Mouse (Mus musculus): ENCODE results near the gene Arvcf. TPM values are rescaled to one million over a fixed set of nuclear protein-coding genes. Genes with fewer than 3 reads are reported as not detected.

The Arvcf gene
- total RNA-seq, 2 experiments from 2014 or later: 14.0 to 14.3 TPM

DNA sequence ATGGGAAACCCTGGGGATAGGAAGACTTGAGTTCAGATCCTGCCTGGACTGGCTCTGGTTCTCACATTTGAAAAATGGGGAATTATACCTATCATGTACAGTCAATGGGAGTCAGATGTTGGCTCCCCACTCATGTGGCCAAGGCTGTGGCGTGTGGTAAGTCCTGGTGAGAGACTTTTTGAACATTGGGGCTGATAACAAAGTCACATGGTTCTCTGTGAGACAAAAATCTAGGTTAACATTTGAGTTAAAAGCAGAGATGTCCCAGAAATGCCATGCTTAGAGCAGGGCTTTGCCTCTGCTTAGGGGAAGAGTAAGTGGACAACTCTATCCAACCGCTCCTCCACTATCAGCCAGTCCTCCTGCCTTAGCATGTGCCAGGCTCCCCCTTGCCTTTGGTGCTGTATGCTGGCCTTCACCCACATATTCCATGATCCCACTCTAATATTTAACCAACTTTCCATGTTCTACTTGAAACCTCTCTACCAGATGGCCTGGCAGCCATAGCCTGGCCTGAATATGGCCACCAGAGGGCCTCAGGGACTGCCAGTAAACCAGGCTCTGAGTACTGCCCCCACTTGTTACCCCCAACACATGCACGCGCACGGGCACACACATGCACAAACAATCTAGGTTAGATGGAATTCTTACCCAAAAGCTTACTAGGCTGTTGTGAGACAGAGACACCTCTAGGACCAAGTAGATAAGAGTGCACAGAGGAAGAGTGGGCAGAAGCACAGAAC, 3.5 kb downstream of the Arvcf start:
- no peak for ATAC-seq (replicated peaks; ENCODE audit: low FRiP score, low TSS enrichment, poor library complexity, severe bottlenecking)

DNA sequence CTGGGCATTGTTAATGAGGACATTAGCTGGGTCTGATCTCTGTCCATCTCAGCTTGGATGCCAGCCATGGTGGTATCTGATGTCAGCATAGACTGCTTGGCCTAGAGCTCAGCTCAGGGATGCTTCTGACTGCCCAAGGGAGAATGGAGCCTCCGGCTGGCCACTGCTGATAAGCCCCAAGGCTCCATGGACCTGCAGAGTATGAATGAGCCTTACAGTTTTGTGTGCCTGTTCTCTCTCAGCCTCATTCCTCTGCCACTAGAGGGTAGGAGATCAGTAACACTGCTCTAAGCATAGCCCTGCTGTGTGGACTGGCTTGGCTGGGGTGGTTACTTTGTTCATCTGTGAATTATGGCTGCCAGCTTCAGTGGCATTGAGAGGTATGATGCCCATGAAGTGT, 5.1 kb downstream of the Arvcf start:
- peak; percentile 92 for ATAC-seq (replicated peaks; ENCODE audit: low FRiP score, low TSS enrichment, poor library complexity, severe bottlenecking)

DNA sequence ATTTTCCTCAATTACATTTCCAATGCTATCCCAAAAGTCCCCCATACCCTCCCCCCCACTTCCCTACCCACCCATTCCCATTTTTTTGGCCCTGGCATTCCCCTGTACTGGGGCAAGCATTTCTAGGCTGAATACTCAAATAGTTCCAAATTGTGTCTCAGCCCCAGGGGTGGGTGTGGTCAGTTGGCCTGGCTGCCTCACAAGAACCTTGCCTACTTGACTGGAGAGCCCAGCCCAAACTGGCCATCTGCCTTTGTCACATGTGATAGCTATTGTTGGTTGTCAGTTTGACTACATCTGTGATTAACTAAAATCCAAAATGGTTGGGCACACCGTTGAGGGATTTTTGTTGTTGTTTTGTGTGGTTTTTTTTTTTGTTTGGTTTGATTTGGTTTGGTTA, 9.0 kb downstream of the Arvcf start:
- no peak for ATAC-seq (replicated peaks; ENCODE audit: low FRiP score, low TSS enrichment, poor library complexity, severe bottlenecking)

DNA sequence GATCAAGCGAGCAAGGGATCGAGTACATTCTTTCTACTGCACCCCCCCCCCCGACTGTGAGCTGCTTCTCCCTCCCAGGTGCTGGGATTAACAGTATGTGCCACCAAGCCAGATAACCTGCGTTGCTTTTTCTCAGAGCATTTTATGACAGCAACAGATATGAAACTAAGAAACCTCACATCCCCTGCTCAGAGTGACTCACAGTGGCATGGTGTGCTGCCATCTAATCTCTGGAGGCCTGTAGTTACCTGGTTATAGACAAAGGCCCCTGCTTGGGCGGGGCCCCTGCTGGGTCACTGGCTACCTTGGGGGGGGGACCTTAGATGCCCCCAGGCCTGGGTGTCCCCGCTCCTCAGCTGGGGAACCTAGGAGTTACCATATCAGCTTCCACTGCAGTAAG, 10.0 kb downstream of the Arvcf start:
- ATAC-seq (replicated peaks; ENCODE audit: low FRiP score, low TSS enrichment, poor library complexity, severe bottlenecking): no peak

DNA sequence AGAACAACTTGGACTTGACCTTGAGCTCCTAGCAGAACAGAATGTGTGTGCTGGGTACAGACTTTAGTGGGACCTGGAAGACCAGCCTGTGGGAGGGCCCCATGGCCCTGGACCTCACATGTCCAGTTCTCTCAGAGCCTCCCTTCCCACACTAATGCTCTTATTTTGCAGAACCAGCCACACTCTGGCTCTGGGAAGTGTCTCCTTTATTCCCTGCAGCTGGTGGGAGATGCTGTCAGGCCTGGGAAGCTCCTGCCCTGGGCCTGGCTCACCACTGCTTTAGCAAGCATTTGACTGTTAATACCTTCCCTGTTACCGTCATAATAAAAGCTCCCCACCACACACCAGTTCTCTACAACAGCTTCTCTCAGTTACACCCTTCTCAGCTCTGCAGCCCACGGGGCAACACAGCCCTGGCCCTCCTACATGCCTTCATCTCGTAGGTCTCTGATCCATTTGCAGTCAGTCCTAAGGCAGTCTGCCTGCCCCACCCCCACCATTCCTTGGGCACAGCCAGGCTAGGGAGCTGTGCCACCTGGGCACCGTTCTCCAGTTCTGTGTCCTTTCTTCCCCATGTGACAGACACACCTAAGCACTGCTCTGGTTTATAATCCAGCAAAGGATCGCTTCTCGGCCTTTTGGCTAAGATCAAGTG, 12.3 kb downstream of the Arvcf start:
- ATAC-seq (replicated peaks; ENCODE audit: low FRiP score, low TSS enrichment, poor library complexity, severe bottlenecking): no peak

DNA sequence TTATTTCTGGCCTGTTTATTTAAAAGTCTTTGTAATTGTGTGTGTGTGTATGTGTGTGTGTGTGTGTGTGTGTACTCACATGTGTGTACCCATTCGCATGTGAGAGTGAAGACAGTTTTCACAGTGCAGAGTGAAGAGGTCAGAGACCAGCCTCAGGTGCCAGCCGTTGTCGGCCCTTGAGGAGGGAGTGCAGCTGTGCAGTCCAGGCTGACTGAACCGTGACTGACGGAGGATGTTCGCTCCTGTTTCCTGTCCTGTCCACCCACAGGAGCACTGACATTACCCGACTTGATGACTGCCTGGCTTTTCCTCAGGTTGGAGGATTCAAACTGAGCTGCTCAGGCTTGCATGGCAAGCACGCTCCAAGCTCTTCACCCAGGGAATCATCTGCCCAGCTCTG, 15.0 kb downstream of the Arvcf start:
- ATAC-seq (replicated peaks; ENCODE audit: low FRiP score, low TSS enrichment, poor library complexity, severe bottlenecking): no peak

DNA sequence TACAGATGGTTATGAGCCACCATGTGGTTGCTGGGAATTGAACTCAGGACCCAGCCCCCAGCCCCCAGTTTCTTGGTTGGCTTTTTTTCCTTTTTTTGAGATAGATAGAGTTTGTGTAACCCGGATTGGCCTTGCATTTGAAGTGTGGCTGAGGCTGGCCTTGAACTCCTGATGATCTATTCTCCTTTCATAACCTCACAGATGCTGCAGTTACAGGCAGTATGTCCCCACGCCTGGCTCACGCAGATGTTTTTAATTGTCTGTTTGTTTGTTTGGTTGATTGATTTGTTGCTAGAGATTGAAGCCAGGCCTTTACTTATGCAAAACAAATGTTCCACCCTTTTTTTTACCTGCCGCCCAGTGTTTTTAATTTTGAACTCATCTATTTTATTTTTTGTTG, 18.9 kb downstream of the Arvcf start:
- no peak for ATAC-seq (replicated peaks; ENCODE audit: low FRiP score, low TSS enrichment, poor library complexity, severe bottlenecking)

DNA sequence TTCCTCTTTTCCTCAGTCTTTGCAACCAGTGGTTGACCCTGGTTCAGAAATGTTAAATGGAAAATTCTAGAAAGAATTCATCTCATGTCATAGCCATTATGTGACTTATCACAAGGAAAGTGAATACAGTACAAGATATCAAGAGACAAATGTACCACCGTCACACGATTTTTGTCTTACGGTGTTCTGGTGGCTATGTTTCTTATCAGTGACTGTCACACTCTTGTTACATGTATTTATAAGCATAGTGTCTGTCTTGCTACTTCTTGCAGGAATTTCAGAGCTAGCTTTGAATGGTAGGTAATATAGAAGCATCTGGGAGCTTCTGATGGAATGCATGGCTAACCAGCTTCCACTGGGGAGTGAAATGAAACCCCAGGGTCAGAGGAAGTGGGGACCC, 22.2 kb downstream of the Arvcf start:
- ATAC-seq (replicated peaks; ENCODE audit: low FRiP score, low TSS enrichment, poor library complexity, severe bottlenecking): peak; percentile 84

DNA sequence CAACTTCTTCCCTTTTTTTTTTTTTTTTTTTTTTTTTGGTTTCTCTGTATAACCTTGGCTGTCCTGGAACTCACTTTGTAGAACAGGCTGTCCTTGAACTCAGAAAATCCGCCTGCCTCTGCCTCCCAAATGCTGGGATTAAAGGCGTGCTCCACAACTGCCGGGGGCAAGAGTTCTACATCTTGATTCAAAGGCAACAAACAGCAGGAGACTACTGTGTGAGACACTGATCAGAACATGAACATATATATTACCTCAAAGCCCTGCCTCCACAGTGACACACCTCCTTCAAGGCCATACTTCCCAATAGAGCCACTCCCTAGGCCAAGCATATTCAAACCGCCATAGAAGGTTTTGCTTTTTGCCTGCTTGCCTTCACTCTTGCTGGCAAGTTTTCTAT, 25.6 kb downstream of the Arvcf start:
- ATAC-seq (replicated peaks; ENCODE audit: low FRiP score, low TSS enrichment, poor library complexity, severe bottlenecking): no peak

DNA sequence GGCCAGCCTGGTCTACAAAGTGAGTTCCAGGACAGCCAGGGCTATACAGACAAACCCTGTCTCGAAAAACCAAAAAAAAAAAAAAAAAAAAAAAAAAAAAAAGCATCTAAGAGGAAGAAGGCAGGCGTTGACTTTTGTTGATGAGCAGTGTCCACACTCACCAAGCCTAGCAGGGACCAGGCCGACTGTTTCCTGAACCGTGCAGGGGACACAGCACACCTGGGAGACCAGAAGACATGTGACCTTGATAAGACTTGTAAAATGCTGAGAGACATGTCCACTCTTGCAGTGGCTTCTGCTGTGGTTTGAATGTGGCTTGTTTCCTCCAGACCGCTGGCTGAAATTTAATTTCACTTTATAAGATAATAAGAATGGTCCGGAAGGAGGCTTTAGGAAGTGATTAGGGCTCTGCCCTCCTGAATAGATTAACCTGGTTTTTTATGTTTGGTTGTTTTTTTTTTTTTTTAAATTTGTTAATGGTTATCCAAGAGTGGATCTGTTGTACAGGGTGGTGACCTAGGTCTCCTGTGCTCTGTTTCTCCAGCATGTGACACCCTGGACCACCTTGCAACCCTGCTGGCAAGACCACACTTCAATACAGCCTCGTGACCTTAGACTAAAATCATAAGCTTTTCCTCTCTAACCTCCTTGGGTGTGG, 28.4 kb downstream of the Arvcf start:
- ATAC-seq (replicated peaks; ENCODE audit: low FRiP score, low TSS enrichment, poor library complexity, severe bottlenecking): peak; percentile 35

DNA sequence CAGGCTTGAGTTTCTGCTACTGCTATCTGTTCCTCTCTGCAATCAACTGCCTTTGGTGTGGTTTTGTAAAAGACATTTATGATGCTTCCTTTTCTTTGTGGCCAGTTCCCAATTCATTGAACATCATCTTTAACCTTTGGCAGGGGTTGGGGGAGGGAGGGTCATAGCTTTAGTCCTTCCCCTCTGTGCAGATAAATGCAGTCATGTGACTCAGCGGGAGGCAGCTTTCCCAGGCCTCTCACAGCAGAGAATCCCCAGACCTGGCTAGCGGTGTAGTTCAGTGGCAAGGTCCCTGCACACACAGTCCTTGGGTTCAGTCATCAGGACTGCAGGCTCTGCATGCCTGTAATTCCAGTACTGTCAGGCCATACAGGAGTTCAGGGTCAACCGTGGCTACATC, 29.2 kb downstream of the Arvcf start:
- ATAC-seq (replicated peaks; ENCODE audit: low FRiP score, low TSS enrichment, poor library complexity, severe bottlenecking): 0 out of 2 replicates have a peak, but pooled peaks have one; percentile 30

DNA sequence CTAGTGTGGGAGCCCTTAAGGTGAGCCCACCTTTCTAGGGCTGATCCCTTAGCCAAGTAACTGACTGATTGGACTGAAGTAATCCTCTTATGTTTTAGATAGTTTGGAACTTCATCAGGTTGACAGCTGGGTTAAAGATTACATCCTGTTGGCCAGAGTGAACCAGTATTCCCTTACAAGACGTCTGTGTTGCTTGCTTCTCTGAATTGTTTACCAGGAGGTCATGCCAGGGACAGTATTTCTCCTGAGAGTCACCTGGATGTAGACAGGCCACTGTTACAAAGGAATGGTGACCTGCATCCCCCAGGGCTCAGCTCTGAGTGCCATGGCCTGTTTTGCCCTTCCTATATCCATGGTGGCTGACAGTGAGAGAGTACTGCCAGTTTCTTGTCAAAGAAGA, 30.5 kb downstream of the Arvcf start:
- ATAC-seq (replicated peaks; ENCODE audit: low FRiP score, low TSS enrichment, poor library complexity, severe bottlenecking): no peak

DNA sequence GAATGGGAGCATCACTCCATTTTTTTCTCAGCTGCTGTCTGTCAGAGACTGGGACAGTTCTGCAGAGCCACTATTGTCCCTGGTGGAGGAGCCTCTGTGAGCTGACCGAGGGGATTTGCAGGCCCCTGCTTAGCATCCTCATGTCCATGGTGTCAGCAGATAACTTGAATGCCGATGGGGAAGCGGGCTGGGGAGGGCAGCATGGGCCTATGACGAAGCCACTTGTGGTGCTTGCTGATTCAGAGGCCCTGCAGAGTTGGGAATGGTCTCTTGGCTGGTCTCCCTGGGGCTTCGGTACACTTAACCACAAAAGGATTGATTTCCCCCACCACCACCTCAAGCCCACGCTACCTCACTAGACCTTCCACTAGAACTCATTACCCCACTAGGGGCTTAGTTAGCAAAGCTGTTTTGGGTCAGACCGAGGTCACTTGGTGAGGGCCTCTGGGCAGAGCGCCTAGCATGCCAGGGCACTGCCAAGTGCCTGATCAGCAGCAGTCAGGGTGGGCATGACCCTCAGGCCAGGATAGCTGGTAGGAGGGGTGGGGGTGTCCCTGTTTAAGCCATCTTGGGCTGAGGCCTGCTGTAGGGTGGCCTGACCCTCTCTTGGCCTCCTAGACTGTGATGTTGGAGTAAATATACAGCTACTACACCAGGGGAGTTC, 31.5 kb downstream of the Arvcf start:
- no peak for ATAC-seq (replicated peaks; ENCODE audit: low FRiP score, low TSS enrichment, poor library complexity, severe bottlenecking)

DNA sequence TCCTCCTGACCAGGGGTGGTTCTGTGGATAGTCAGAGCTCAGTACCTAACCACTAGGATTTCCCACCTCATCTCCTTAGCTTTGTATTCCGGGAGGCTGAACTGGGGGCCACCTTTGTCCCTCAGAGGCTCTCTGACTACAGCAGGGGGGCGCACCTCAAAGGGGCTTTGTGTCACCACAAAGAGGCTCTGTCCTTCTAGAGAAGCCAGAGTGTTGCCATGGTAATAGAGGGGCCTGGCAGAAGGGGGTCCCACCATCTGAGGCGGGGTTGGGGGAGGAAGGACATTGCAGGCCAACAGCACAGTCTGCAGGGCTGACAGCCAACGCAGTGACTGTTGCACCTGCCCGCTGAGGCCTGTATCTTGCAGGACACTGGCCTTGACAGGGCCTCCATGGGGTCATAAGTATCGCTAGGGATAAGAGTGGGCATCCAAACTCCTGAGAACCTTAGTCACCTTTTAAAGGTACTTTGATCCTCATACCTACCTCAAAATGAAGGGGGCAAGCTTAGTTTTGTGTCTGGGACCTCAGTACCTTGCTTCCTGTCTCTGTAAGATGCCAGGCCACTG, 32.6 kb downstream of the Arvcf start:
- no peak for ATAC-seq (replicated peaks; ENCODE audit: low FRiP score, low TSS enrichment, poor library complexity, severe bottlenecking)

DNA sequence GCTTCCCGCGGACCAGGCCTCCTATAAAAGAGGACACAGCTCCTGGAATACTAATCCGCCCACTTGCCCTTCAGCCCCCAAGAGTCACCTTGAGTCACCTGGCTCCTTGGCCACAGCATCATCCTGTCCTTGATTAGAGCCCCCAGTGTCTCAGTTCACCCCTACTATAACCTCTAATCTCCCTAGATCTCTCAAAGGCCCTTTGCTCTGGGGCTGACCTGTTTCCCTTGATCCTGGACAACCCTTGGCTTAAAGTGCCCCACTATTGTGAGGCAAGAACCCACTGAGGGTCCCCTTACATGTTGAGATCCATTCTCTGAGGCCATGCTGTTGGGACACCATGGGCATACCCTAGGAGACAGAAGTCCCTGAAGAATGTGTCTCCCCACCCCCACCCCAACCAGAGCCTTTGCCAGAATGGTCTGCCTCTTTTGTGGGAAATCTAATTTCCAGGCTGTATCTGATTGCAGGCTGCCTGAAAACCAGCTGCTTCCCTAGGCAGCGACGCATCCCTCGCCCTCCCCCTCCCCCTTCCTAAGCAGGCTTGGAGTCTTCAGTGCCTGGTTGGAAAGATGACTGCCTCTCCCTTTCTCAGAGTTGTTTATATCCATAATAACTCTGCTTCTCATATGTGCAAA, 33.8 kb downstream of the Arvcf start:
- no peak for ATAC-seq (replicated peaks; ENCODE audit: low FRiP score, low TSS enrichment, poor library complexity, severe bottlenecking)

DNA sequence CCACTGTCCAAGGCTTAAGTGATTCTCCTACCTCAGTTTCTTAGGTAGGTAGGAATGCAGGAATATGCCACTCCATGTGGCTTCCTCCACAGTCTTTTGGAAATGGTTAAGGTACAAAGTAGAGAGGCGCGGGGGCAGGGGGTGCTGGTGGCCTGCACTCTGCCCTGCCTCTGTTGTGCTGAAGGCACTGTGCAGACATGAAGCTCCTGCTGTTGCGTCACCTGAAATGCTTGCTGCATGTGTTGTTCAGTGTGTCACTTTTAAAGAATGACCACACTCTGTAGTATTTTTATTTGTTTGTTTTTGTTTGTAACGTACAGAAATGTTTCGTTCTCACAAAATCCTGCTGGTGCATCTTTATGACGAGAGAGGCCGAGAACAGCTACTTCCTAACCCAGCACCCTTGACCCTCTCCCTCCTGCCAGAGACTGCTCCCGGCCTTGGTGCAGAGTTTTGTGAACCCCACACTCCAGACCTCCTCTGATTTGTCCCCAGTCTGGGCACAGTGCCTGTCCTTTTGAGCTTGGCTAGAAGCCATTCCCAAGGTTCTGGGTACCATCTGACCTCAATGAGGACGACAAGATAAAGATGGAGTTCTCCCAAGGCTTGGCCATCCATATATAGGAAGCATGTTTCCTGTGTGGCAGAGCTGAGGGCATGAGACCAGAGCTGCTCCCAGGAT, 35.2 kb downstream of the Arvcf start:
- ATAC-seq (replicated peaks; ENCODE audit: low FRiP score, low TSS enrichment, poor library complexity, severe bottlenecking): no peak

DNA sequence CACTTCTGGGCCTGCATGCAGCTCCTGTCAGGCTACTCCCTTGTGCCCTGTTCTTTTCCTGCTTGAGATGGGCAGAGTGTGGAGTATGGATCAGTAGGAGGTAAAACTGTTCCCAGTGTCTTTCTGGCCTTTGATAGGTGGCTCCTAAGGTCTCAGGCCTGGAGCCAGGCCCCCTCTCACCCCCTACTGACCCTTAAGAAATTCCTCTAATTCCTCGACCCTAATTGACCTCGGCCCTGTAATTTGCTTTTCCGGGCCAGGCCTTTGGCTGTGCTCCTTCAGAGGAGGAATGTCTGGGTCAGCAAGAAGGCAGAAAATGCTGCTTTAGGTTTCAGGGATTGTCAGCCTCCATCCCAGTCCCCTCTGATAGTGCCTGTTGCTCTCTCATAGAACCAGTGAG, 35.8 kb downstream of the Arvcf start:
- ATAC-seq (replicated peaks; ENCODE audit: low FRiP score, low TSS enrichment, poor library complexity, severe bottlenecking): no peak

DNA sequence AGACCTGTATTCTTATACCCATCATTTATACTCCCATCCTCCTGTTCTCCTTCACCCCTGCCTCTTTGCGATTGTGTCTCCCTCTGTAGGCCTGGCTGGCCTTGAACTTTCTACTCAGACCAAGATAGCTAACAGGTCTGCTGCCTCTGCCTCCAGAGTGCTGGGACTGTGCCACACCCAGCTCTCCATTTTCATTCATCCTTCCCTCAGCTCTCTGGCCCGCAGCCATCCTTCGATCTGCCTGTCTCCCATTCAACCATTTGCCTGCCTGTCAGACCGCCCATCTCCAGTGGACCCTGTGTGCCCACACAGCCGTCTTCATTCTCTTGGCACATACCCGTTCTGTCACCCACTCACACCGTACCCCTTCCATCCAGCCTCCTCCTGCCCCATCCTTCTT, 36.2 kb downstream of the Arvcf start:
- no peak for ATAC-seq (replicated peaks; ENCODE audit: low FRiP score, low TSS enrichment, poor library complexity, severe bottlenecking)

DNA sequence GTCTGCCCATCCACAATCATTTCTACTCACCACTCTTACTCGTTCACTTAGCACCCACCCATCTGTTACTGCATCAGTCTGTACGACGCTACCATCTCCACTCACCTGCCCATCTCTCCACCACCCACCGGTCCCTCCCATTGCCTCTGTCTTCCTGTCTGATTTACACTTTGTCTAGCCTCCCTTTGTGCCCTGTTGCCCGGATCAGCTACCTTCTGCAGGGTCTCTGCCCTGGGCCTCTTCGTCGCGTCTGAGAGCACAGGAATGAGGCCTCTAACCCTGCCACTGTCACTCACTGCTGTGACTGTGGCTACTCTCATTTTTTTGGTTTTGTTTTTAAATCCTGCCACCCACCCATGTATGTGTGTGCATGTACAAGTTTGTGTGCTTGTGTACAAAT, 36.7 kb downstream of the Arvcf start:
- no peak for ATAC-seq (replicated peaks; ENCODE audit: low FRiP score, low TSS enrichment, poor library complexity, severe bottlenecking)
